Mouse (Mus musculus) CH12.LX (cell line): Measurements from ENCODE around the gene Tcp11. TPM values are rescaled to one million over a fixed set of nuclear protein-coding genes. Genes with fewer than 3 reads are reported as not detected.

Source experiments
- DNase-seq: peaks from one replicate; pipeline ENCODE4 v3.0.0-alpha.2; 2013; ENCODE audit errors: extremely low read depth
- H3K27ac ChIP-seq: 2 replicates; pipeline ENCODE4 v1.5.1; 2012; ENCODE audit warnings: low read depth, mild to moderate bottlenecking, control low read depth, moderate library complexity; ENCODE audit not compliant: insufficient read depth
- H3K27me3 ChIP-seq: replicated peaks from 2 replicates; pipeline ENCODE3; 2012; ENCODE audit warnings: inconsistent platforms
- H3K36me3 ChIP-seq, 2 experiments: replicated peaks in 1 of 2; 2 replicates each; pipeline versions ENCODE3 to v1.6.1; 2012; ENCODE audit warnings: inconsistent platforms in 1 of 2, low read length in 1 of 2, mild to moderate bottlenecking in 1 of 2, mixed read lengths in 1 of 2, moderate library complexity in 1 of 2; ENCODE audit not compliant: control insufficient read depth in 1 of 2, insufficient read depth in 1 of 2
- H3K4me1 ChIP-seq, 2 experiments: 2 replicates each; pipeline ENCODE4 v1.6.1; 2012; ENCODE audit warnings: inconsistent platforms in 1 of 2, moderate library complexity in 1 of 2; ENCODE audit not compliant: insufficient read depth in 2 of 2, control insufficient read depth in 1 of 2
- H3K4me2 ChIP-seq: 2 replicates; pipeline ENCODE4 v1.6.1; 2012; ENCODE audit warnings: low read depth, mild to moderate bottlenecking, control low read depth; ENCODE audit not compliant: poor library complexity, insufficient read depth, severe bottlenecking
- H3K4me3 ChIP-seq, 3 experiments: fragments of 150-350 bp in 1 of 3; sonication (generic) in 1 of 3; replicated peaks in 1 of 3; 2 replicates each; pipeline versions ENCODE3 to v1.5.1; 2011 to 2012; ENCODE audit warnings: low read depth in 2 of 3, low read length in 2 of 3, mild to moderate bottlenecking in 2 of 3, moderate library complexity in 2 of 3, control low read depth in 1 of 3, improper control_type of control experiment in 1 of 3, inconsistent platforms in 1 of 3, mixed read lengths in 1 of 3; ENCODE audit not compliant: poor library complexity in 1 of 3
- H3K79me2 ChIP-seq: replicated peaks from 2 replicates; pipeline ENCODE4 v1.6.1; 2012; ENCODE audit warnings: mild to moderate bottlenecking, moderate library complexity; ENCODE audit not compliant: control insufficient read depth, poor library complexity, insufficient read depth, severe bottlenecking; ENCODE audit errors: extremely low read depth
- H3K9ac ChIP-seq: 2 replicates; pipeline ENCODE4 v1.6.1; 2012; ENCODE audit warnings: low read depth, mild to moderate bottlenecking, control low read depth, moderate library complexity; ENCODE audit not compliant: insufficient read depth
- H3K9me3 ChIP-seq: replicated peaks from 2 replicates; pipeline ENCODE3; 2012; ENCODE audit warnings: low read length, inconsistent platforms, mixed read lengths
- BHLHE40 ChIP-seq: IDR thresholded peaks from 2 replicates; pipeline ENCODE4 v1.6.1; 2011; ENCODE audit warnings: mild to moderate bottlenecking, low read depth, low read length, improper control_type of control experiment
- CHD1 ChIP-seq: IDR thresholded peaks from 2 replicates; pipeline ENCODE4 v1.6.1; 2012; ENCODE audit warnings: low read depth, low read length, improper control_type of control experiment, inconsistent platforms
- CHD2 ChIP-seq: IDR thresholded peaks from 2 replicates; pipeline ENCODE4 v1.6.1; 2011; ENCODE audit warnings: low read length, improper control_type of control experiment
- CTCF ChIP-seq, 2 experiments: IDR thresholded peaks in 1 of 2; conservative IDR thresholded peaks in 1 of 2; 2 replicates each; pipeline ENCODE4 v1.5.1; 2011 to 2012; ENCODE audit warnings: low read depth in 2 of 2, low read length in 2 of 2, improper control_type of control experiment in 1 of 2, inconsistent platforms in 1 of 2, mild to moderate bottlenecking in 1 of 2, moderate library complexity in 1 of 2
- ELF1 ChIP-seq: IDR thresholded peaks from 2 replicates; pipeline ENCODE4 v1.6.1; 2014; ENCODE audit warnings: low read depth, mild to moderate bottlenecking, inconsistent platforms, low read length, improper control_type of control experiment
- EP300 ChIP-seq: IDR thresholded peaks from 2 replicates; pipeline ENCODE4 v1.6.1; 2011; ENCODE audit warnings: low read length, improper control_type of control experiment
- ETS1 ChIP-seq: conservative IDR thresholded peaks from 2 replicates; pipeline ENCODE4 v1.6.1; 2012; ENCODE audit warnings: low read depth, mild to moderate bottlenecking, inconsistent platforms, low read length, improper control_type of control experiment, moderate library complexity
- HCFC1 ChIP-seq: IDR thresholded peaks from 2 replicates; pipeline ENCODE4 v1.6.1; 2012; ENCODE audit warnings: low read depth, mild to moderate bottlenecking, inconsistent platforms, low read length, improper control_type of control experiment
- IRF4 ChIP-seq: IDR thresholded peaks from 2 replicates; pipeline ENCODE4 v1.6.1; 2014; ENCODE audit warnings: low read depth, mild to moderate bottlenecking, inconsistent platforms, low read length, improper control_type of control experiment
- JUN ChIP-seq: IDR thresholded peaks from 2 replicates; pipeline ENCODE4 v1.6.1; 2011; ENCODE audit warnings: low read depth, mild to moderate bottlenecking, low read length, improper control_type of control experiment, moderate library complexity; ENCODE audit not compliant: insufficient read depth
- JUND ChIP-seq: conservative IDR thresholded peaks from 2 replicates; pipeline ENCODE4 v1.6.1; 2011; ENCODE audit warnings: low read depth, low read length, improper control_type of control experiment
- MAFK ChIP-seq: IDR thresholded peaks from 2 replicates; pipeline ENCODE4 v1.6.1; 2011; ENCODE audit warnings: low read length, improper control_type of control experiment; ENCODE audit not compliant: insufficient replicate concordance
- MAX ChIP-seq: IDR thresholded peaks from 2 replicates; pipeline ENCODE4 v1.6.1; 2011; ENCODE audit warnings: low read length, improper control_type of control experiment
- MAZ ChIP-seq: IDR thresholded peaks from 2 replicates; pipeline ENCODE4 v1.6.1; 2012; ENCODE audit warnings: low read depth, mild to moderate bottlenecking, inconsistent platforms, low read length, improper control_type of control experiment, moderate library complexity
- MEF2A ChIP-seq: IDR thresholded peaks from 2 replicates; pipeline ENCODE4 v1.6.1; 2014; ENCODE audit warnings: low read depth, mild to moderate bottlenecking, inconsistent platforms, low read length, improper control_type of control experiment, borderline replicate concordance
- MXI1 ChIP-seq: IDR thresholded peaks from 2 replicates; pipeline ENCODE4 v1.6.1; 2011; ENCODE audit warnings: mild to moderate bottlenecking, low read depth, low read length, improper control_type of control experiment
- NELFE ChIP-seq: IDR thresholded peaks from 2 replicates; pipeline ENCODE4 v1.6.1; 2011; ENCODE audit warnings: low read depth, low read length, improper control_type of control experiment
- NRF1 ChIP-seq: IDR thresholded peaks from 2 replicates; pipeline ENCODE4 v1.6.1; 2014; ENCODE audit warnings: low read depth, mild to moderate bottlenecking, inconsistent platforms, low read length, improper control_type of control experiment, moderate library complexity
- PAX5 ChIP-seq: IDR thresholded peaks from 2 replicates; pipeline ENCODE4 v1.6.1; 2012; ENCODE audit warnings: low read length, inconsistent platforms, mixed read lengths
- POLR2A ChIP-seq: IDR thresholded peaks from 2 replicates; pipeline ENCODE4 v1.6.1; 2011; ENCODE audit warnings: low read depth, mild to moderate bottlenecking, improper control_type of control experiment, low read length
- POLR2AphosphoS2 ChIP-seq: IDR thresholded peaks from 2 replicates; pipeline ENCODE4 v1.6.1; 2011; ENCODE audit warnings: low read depth, low read length, improper control_type of control experiment
- RAD21 ChIP-seq: IDR thresholded peaks from 2 replicates; pipeline ENCODE4 v1.6.1; 2011; ENCODE audit warnings: low read depth, mild to moderate bottlenecking, low read length, improper control_type of control experiment, moderate library complexity
- RCOR1 ChIP-seq: conservative IDR thresholded peaks from 2 replicates; pipeline ENCODE4 v1.6.1; 2012; ENCODE audit warnings: low read depth, mild to moderate bottlenecking, inconsistent platforms, low read length, improper control_type of control experiment
- SIN3A ChIP-seq: IDR thresholded peaks from 2 replicates; pipeline ENCODE4 v1.6.1; 2012; ENCODE audit warnings: low read length, improper control_type of control experiment, inconsistent platforms
- SMC3 ChIP-seq: IDR thresholded peaks from 2 replicates; pipeline ENCODE4 v1.6.1; 2011; ENCODE audit warnings: low read depth, low read length, improper control_type of control experiment
- TBP ChIP-seq: conservative IDR thresholded peaks from 2 replicates; pipeline ENCODE4 v1.6.1; 2011; ENCODE audit warnings: low read depth, low read length, improper control_type of control experiment
- TCF12 ChIP-seq: IDR thresholded peaks from 2 replicates; pipeline ENCODE4 v1.6.1; 2014; ENCODE audit warnings: low read depth, mild to moderate bottlenecking, inconsistent platforms, low read length, improper control_type of control experiment
- USF1 ChIP-seq: IDR thresholded peaks from 2 replicates; pipeline ENCODE4 v1.6.1; 2014; ENCODE audit warnings: low read depth, mild to moderate bottlenecking, inconsistent platforms, low read length, improper control_type of control experiment
- USF2 ChIP-seq: conservative IDR thresholded peaks from 2 replicates; pipeline ENCODE4 v1.6.1; 2011; ENCODE audit warnings: low read depth, low read length, improper control_type of control experiment
- ZC3H11A ChIP-seq: IDR thresholded peaks from 2 replicates; pipeline ENCODE4 v1.6.1; 2012; ENCODE audit warnings: low read depth, mild to moderate bottlenecking, inconsistent platforms, low read length, improper control_type of control experiment
- ZKSCAN1 ChIP-seq: IDR thresholded peaks from 2 replicates; pipeline ENCODE4 v1.6.1; 2012; ENCODE audit warnings: low read depth, inconsistent platforms, low read length, improper control_type of control experiment, borderline replicate concordance
- ZMIZ1 ChIP-seq: IDR thresholded peaks from 2 replicates; pipeline ENCODE4 v1.6.1; 2012; ENCODE audit warnings: low read depth, mild to moderate bottlenecking, inconsistent platforms, low read length, improper control_type of control experiment
- ZNF384 ChIP-seq: IDR thresholded peaks from 2 replicates; pipeline ENCODE4 v1.6.1; 2012; ENCODE audit warnings: low read depth, low read length, improper control_type of control experiment, inconsistent platforms
- dilution Hi-C: fragments of 300-500 bp; cut with MboI; formaldehyde crosslinking; loops from 2 replicates; pipeline ENCODE4 v1.14.3; 2020; ENCODE audit warnings: low sequenced_read_pairs; ENCODE audit not compliant: extremely low pct_unique_long_range_greater_than_20kb, extremely low pct_ligation_motif_present
- in situ Hi-C: fragments of 300-500 bp; cut with MboI; formaldehyde crosslinking; loops from 3 replicates; pipeline ENCODE4 v1.14.3; 2019; ENCODE audit warnings: low sequenced_read_pairs, low pct_ligation_motif_present, low pct_unique_long_range_greater_than_20kb, mixed read lengths
- polyA plus RNA-seq: library from polyadenylated mRNA; unstranded; fragments of >175 nt; gene quantifications from 2 replicates; pipeline ENCODE4 v1.2.1, GENCODE M21; 2012; ENCODE audit warnings: low read depth; ENCODE audit not compliant: insufficient read length
- total RNA-seq, 2 experiments: library from RNA; depleted of rRNA; stranded (reverse); fragments of 300-350 nt in 1 of 2; fragments of >200 nt in 1 of 2; gene quantifications; 2 replicates each; pipeline ENCODE4 v1.2.3; 2012 to 2014

Gene Tcp11
- total and polyA plus RNA-seq, 3 experiments, result not detected

DNA sequence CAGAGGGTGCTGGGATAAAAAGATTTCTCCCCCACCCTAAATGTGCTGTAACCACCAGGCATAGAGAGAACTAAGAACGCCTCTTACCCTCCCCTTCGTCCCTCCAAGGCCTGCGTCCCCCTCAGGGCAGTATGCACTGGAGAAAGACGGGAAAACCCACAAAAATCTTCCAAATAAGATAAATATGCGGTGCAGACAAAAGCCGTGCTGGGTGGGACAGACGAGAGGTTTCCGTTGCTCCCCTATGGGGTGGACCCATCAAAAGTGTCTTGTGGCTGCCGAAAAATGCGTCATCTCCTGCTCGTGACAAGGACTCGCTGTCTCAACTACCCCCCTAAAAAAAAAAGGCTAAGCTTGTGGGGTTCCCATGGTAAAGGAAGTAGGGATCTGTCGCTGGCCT lies 42.5 kb upstream of the Tcp11 start:
- Histone ChIP-seq H3K79me2 (no peaks in the 10 kb centered on the region), H3K27ac (no peak overlapping the region), H3K9ac (no peak overlapping the region), H3K36me3 (no peaks in the 10 kb centered on the region)
- dilution Hi-C loops, result no loop called here
- TF ChIP-seq TCF12 (no peak), IRF4 (no peak), NELFE (no peak), MAX (no peak), ZNF384 (no peak), USF2 (no peak), BHLHE40 (0 out of 2 replicates have a peak, but pooled peaks have one; percentile 16)
- TF ChIP-seq, all 38 proteins: peak for 1
- in situ Hi-C loops, result no loop called here
- DNase-seq, result no peak
- Histone ChIP-seq H3K27me3 (peaks cover 54% of the 10 kb centered on the region), H3K4me3 (no peak overlapping the region), H3K4me1 (peaks cover 11 to 28% of the 10 kb centered on the region in 2 experiments), H3K9me3 (peaks cover 12% of the 10 kb centered on the region), H3K4me2 (no peak overlapping the region)

DNA sequence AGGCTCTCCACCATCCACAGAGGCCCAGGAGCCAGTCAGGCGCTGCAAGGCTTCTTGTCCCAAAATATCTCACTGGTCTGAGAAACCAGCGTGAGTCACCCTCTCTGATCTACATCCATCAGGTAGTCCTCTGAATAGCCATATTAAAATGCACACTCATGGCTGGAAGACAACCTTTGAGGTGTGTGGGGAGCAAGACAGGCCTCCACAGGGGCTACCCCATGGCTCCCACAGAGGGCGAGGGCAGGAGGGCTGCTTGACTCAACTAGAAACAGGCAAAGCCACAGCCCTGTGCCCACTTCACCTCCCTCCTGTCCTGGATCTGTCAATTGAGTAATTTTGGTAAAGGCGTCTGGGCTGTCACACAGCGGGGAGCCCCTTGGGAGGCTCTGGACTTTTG lies 40.0 kb upstream of the Tcp11 start:
- H3K4me3 ChIP-seq, result no peak overlapping the region
- H3K4me1 ChIP-seq, result peaks cover 17 to 49% of the 10 kb centered on the region in 2 experiments
- peaks cover 12% of the 10 kb centered on the region for H3K9me3 ChIP-seq
- no peaks in the 10 kb centered on the region for H3K36me3 ChIP-seq
- no peaks in the 10 kb centered on the region for H3K79me2 ChIP-seq
- no peak overlapping the region for H3K4me2 ChIP-seq
- DNase-seq, result peak; percentile 90
- dilution Hi-C loops, result no loop called here
- no peak overlapping the region for H3K27ac ChIP-seq
- H3K27me3 ChIP-seq, result peaks cover 40% of the 10 kb centered on the region
- H3K9ac ChIP-seq, result no peak overlapping the region
- in situ Hi-C loops, result no loop called here
- no peak for TF ChIP-seq USF1
- no peak for TF ChIP-seq POLR2A
- TF ChIP-seq ELF1, result no peak
- TF ChIP-seq IRF4, result peak; percentile 91
- TF ChIP-seq MXI1, result no peak
- no peak for TF ChIP-seq NELFE
- no peak for TF ChIP-seq ZKSCAN1
- TF ChIP-seq ETS1, result peak; percentile 92
- no peak for TF ChIP-seq HCFC1
- TF ChIP-seq CHD2, result no peak
- no peak for TF ChIP-seq MAX
- no peak for TF ChIP-seq PAX5
- 0 out of 2 replicates have a peak, but pooled peaks have one; percentile 24 for TF ChIP-seq SIN3A
- TF ChIP-seq TBP, result no peak
- TF ChIP-seq TCF12, result peak; percentile 68
- TF ChIP-seq ZMIZ1, result no peak
- no peak for TF ChIP-seq USF2
- TF ChIP-seq BHLHE40, result peak; percentile 76
- peak; percentile 72 for TF ChIP-seq EP300
- TF ChIP-seq RAD21, result no peak
- no peak for TF ChIP-seq ZC3H11A
- TF ChIP-seq JUN, result 0 out of 2 replicates have a peak, but pooled peaks have one; percentile 34
- TF ChIP-seq MAFK, result peak; percentile 56; the same call in 1 of the 2 replicates
- TF ChIP-seq JUND, result peak; percentile 10; the same call in 1 of the 2 replicates
- no peak for TF ChIP-seq POLR2AphosphoS2
- no peak for TF ChIP-seq NRF1
- TF ChIP-seq MAZ, result no peak
- 0 out of 2 replicates have a peak, but pooled peaks have one; percentile 33 for TF ChIP-seq RCOR1
- no peak for TF ChIP-seq SMC3
- TF ChIP-seq ZNF384, result no peak
- TF ChIP-seq MEF2A, result peak; percentile 94
- no peak for TF ChIP-seq CHD1
- no peak for TF ChIP-seq CTCF (conservative IDR thresholded peaks at IDR 0.05 in 1 of 2, IDR thresholded peaks at IDR 0.05 in 1 of 2; ENCODE audit: low read depth in 2 of 2, low read length in 2 of 2)
